24 mouse cellular contexts compared by ENCODE assay signal in genomic region chr17:8780484-8780883, GRCm38 (mm10).
"Had no signal": no experiment of that assay in that cellular context is flagged by ENCODE, and none has a peak within 500 bp of the region (broad histone marks: within the 10 kb centered on the region; RNA-seq: fewer than 3 reads in every experiment).

No protein-coding gene starts in this region.

- H3K4me3 ChIP-seq: kidney, embryonic 15.5 days; left cerebral cortex, adult 2 months; limb, embryonic 12.5 days; limb, embryonic 15.5 days; midbrain, embryonic 12.5 days; midbrain, embryonic 15.5 days; neural tube, embryonic 12.5 days; neural tube, embryonic 15.5 days; stomach, embryonic 15.5 days had no signal

- H3K27me3 ChIP-seq: kidney, embryonic 15.5 days; limb, embryonic 12.5 days; limb, embryonic 15.5 days; midbrain, embryonic 15.5 days; neural tube, embryonic 12.5 days; neural tube, embryonic 15.5 days; stomach, embryonic 15.5 days had no signal

- H3K36me3 ChIP-seq: kidney, embryonic 15.5 days; limb, embryonic 12.5 days; limb, embryonic 15.5 days; midbrain, embryonic 12.5 days; midbrain, embryonic 15.5 days; neural tube, embryonic 12.5 days; neural tube, embryonic 15.5 days; stomach, embryonic 15.5 days had no signal

- DNase-seq: kidney, postnatal 10 days; kidney, postnatal 36 days; layer of hippocampus, postnatal 36 days; left cerebral cortex, postnatal 4 days; liver, postnatal 0 days; lung, embryonic 14.5 days; right cerebral cortex, adult 18-20 months; right cerebral cortex, postnatal 14 days; right cerebral cortex, postnatal 4 days; spleen, adult 18-20 months; thymus, postnatal 25 days had no signal

- ATAC-seq: liver, postnatal 0 days; lung, postnatal 0 days; midbrain, embryonic 15.5 days had no signal

- H3K4me2 ChIP-seq: kidney, embryonic 15.5 days; limb, embryonic 12.5 days; limb, embryonic 15.5 days; liver, embryonic 11.5 days; lung, embryonic 14.5 days; midbrain, embryonic 12.5 days; midbrain, embryonic 15.5 days; neural tube, embryonic 12.5 days; neural tube, embryonic 15.5 days; stomach, embryonic 15.5 days had no signal

- H3K9ac ChIP-seq: kidney, embryonic 15.5 days; limb, embryonic 12.5 days; limb, embryonic 15.5 days; liver, embryonic 14.5 days; liver, postnatal 0 days; lung, embryonic 14.5 days; midbrain, embryonic 12.5 days; midbrain, embryonic 15.5 days; neural tube, embryonic 12.5 days; neural tube, embryonic 15.5 days; stomach, embryonic 15.5 days had no signal

- H3K27ac ChIP-seq: kidney, embryonic 15.5 days; left cerebral cortex, adult 2 months; limb, embryonic 12.5 days; limb, embryonic 15.5 days; liver, embryonic 14.5 days; macrophage; midbrain, embryonic 12.5 days; midbrain, embryonic 15.5 days; neural tube, embryonic 12.5 days; neural tube, embryonic 15.5 days; stomach, embryonic 15.5 days had no signal

- H3K4me1 ChIP-seq: kidney, embryonic 15.5 days; limb, embryonic 12.5 days; limb, embryonic 15.5 days; midbrain, embryonic 12.5 days; midbrain, embryonic 15.5 days; neural tube, embryonic 12.5 days; neural tube, embryonic 15.5 days; stomach, embryonic 15.5 days had no signal

- H3K9me3 ChIP-seq: kidney, embryonic 15.5 days; limb, embryonic 12.5 days; limb, embryonic 15.5 days; midbrain, embryonic 12.5 days; midbrain, embryonic 15.5 days; neural tube, embryonic 12.5 days; neural tube, embryonic 15.5 days; stomach, embryonic 15.5 days had no signal
